Mouse (Mus musculus): ENCODE data around the gene Ermard.

GRCm38 (mm10) chr17:15065391-15066024, 24.5 kb downstream of the Ermard start:
- TF ChIP-seq CTCF (IDR thresholded peaks at IDR 0.05; ENCODE audit: control insufficient read depth, insufficient read depth, insufficient read length) (peak; percentile 37), MYOD1 (IDR thresholded peaks at IDR 0.05; ENCODE audit: control insufficient read depth, insufficient read length, low read depth) (no peak)
